Mouse (Mus musculus): ENCODE measurements around the gene Chil1. TPM values are rescaled to one million over a fixed set of nuclear protein-coding genes. Genes with fewer than 3 reads are reported as not detected.

The Chil1 gene
- polyA plus RNA-seq, 1 experiment from 2014 or later = 0.80 TPM

DNA sequence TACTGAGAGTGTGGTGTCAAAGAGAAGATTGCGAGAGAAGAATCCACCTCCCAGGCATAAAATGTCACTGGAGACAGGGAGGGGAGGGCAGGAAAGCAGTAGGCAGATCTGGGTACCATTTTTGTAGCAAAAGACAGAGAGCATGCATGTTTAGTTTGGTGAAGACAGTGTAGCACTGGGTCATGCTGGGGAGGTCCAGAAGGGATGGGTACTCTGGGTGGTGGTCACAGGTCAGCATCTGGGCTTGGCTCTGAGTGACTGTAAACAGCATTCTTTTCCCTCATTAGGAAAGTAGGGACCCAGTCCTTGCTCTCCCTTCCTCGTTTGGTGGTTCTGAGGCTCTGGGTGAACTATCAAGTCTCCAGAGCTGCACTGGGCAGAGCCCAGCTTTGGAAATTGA lies 18.5 kb downstream of the Chil1 start:
- no peak overlapping the region for H3K27ac ChIP-seq
- peaks cover 18% of the 10 kb centered on the region for H3K4me1 ChIP-seq
- no peak overlapping the region for H3K4me3 ChIP-seq
- no peaks in the 10 kb centered on the region for H3K36me3 ChIP-seq
- no peaks in the 10 kb centered on the region for H3K27me3 ChIP-seq (ENCODE audit: low read depth, poor library complexity, severe bottlenecking)
- H3K9me3 ChIP-seq (replicated peaks) = no peaks in the 10 kb centered on the region
- no peak for DNase-seq (ENCODE audit: low spot score)
- WGBS = 59% methylated on average over 2 of the region's 2 CpGs

GRCm38 (mm10) chr1:134200998-134201686 lies 19.2 kb downstream of the Chil1 start:
- Histone ChIP-seq H3K27ac (no peak overlapping the region), H3K36me3 (no peaks in the 10 kb centered on the region), H3K4me1 (peaks cover 13% of the 10 kb centered on the region), H3K4me3 (no peak overlapping the region), H3K9me3 (replicated peaks) (no peaks in the 10 kb centered on the region), H3K27me3 (ENCODE audit: low read depth, poor library complexity, severe bottlenecking) (no peaks in the 10 kb centered on the region)
- 84% methylated on average over 6 of the region's 6 CpGs for WGBS
- no peak for DNase-seq (ENCODE audit: low spot score)

DNA sequence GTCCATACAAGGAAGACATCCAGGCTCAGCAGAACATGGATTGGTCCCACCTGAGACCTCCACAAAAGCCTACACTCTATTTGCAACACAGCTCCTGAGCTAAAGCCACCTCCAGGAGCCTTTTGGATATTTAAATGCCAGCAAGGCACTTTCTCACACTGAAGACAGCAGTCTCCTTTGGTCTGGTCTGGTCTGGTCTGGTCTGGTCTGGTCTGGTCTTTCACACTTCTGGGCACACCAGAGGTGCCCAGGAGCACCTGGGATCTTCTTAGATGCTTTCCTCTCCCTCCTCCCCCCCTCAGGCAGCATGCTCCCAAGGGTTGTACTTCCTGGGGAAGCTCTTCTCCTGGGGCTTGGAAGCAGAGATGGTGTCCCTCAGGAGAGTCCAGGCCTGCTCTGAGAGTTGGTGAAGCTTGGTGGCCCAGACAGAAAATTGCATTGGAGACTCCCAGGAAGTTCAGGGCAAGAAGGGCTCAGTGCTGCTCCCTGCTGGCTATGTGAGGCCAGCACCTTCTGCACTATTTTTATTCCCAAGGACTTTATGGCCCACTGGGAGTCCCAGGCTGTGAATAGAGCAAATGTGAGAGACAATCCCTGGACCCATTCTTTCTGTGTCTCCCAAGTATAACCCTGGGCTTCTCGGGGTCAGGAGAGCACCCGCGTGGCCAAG lies 19.9 kb downstream of the Chil1 start:
- DNase-seq (ENCODE audit: low spot score) = peak; percentile 47
- Histone ChIP-seq H3K27me3 (ENCODE audit: low read depth, poor library complexity, severe bottlenecking) (no peaks in the 10 kb centered on the region), H3K4me1 (peaks cover 16% of the 10 kb centered on the region), H3K4me3 (no peak overlapping the region), H3K27ac (no peak overlapping the region), H3K36me3 (no peaks in the 10 kb centered on the region), H3K9me3 (replicated peaks) (no peaks in the 10 kb centered on the region)
- WGBS = 37% methylated on average over 3 of the region's 3 CpGs

DNA sequence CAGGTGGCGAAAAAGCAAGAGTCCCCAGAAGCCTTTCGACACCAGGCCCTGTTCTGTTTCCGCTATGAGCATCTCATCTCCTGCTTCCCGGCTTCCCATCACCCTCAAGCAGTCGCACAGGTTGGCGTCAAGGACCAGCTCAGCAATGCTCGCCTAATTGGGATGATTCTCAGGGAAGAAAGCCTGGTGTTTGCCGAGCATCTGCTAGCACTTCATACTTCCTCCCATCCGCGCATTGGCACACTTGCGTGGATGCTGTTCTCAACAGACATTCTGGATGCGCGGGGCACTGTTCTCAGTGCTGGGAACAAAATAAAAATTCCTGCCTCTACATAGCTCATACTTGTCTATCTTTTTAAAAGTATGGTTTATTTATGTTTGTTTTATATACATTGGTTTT lies 22.3 kb downstream of the Chil1 start:
- Histone ChIP-seq H3K27me3 (ENCODE audit: low read depth, poor library complexity, severe bottlenecking) (no peaks in the 10 kb centered on the region), H3K27ac (no peak overlapping the region), H3K4me1 (peaks cover 12% of the 10 kb centered on the region; the same call in 1 of the 2 replicates), H3K36me3 (no peaks in the 10 kb centered on the region), H3K9me3 (replicated peaks) (no peaks in the 10 kb centered on the region), H3K4me3 (no peak overlapping the region)
- WGBS = 90% methylated on average over 13 of the region's 13 CpGs
- DNase-seq (ENCODE audit: low spot score) = no peak

GRCm38 (mm10) chr1:134205296-134206018 lies 23.5 kb downstream of the Chil1 start:
- Histone ChIP-seq H3K27ac (no peak overlapping the region), H3K9me3 (replicated peaks) (no peaks in the 10 kb centered on the region), H3K27me3 (ENCODE audit: low read depth, poor library complexity, severe bottlenecking) (no peaks in the 10 kb centered on the region), H3K36me3 (no peaks in the 10 kb centered on the region), H3K4me1 (peaks cover 17% of the 10 kb centered on the region; the same call in 1 of the 2 replicates), H3K4me3 (no peak overlapping the region)
- WGBS = 44% methylated on average over 9 of the region's 9 CpGs
- DNase-seq (ENCODE audit: low spot score) = no peak

DNA sequence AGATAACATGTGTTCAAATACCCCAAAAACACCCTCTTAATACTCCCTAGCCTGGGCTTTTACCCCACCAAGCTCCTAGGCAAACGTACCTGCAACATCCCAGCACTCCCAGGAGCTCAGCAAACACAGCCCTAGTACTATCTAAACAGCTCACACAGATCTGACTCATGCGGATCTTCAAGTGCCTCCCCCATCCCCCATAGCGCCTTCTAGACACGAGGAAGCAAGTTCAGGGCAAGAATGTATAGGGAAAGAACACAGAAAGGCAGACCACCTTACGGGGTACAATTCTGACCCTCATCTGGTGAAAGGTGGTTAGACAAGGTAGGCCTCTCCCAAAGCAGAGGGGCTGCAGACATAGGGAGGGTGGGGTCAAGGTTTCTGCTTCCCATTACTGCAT lies 24.1 kb downstream of the Chil1 start:
- H3K27me3 ChIP-seq (ENCODE audit: low read depth, poor library complexity, severe bottlenecking) = no peaks in the 10 kb centered on the region
- H3K4me1 ChIP-seq = peaks cover 24% of the 10 kb centered on the region
- no peak for DNase-seq (ENCODE audit: low spot score)
- no peak overlapping the region for H3K4me3 ChIP-seq
- H3K36me3 ChIP-seq = no peaks in the 10 kb centered on the region
- H3K9me3 ChIP-seq (replicated peaks) = no peaks in the 10 kb centered on the region
- H3K27ac ChIP-seq = no peak overlapping the region
- 49% methylated on average over 5 of the region's 5 CpGs for WGBS

DNA sequence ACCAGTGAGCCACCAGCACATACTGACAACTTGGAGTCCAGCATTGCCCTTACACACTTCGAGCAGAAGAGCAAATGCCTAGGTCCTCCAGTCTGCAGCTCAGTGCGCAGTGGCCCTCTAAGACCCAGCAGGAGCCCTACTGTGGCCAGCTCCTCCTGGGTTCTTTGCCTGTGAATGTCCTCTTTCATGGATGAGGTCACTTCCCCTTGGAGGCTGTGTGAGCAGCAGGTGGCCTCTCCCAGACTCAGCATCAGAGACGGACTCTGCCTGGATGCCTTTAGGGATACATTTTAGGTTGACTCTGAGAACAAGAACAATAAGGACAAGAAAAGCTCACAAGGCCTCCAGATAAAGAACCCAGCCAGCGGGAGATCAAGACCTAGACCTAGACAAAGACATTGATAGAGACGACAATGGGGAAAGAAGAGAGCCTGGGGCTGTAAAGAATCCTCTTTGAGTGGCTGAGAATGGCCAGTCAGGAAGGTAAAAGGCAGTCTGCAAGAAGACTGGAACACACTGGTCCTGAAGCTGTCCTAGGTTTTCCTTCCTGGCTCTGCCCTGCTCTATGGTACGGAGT lies 28.3 kb downstream of the Chil1 start:
- WGBS = 77% methylated on average over 6 of the region's 6 CpGs
- H3K4me1 ChIP-seq = peaks cover 41% of the 10 kb centered on the region
- H3K36me3 ChIP-seq = no peaks in the 10 kb centered on the region
- peak overlapping the region; percentile 57; the same call in 1 of the 2 replicates for H3K27ac ChIP-seq
- no peak overlapping the region for H3K4me3 ChIP-seq
- H3K9me3 ChIP-seq (replicated peaks) = no peaks in the 10 kb centered on the region
- no peak for DNase-seq (ENCODE audit: low spot score)
- no peaks in the 10 kb centered on the region for H3K27me3 ChIP-seq (ENCODE audit: low read depth, poor library complexity, severe bottlenecking)

- Histone ChIP-seq H3K4me1 (peaks cover 45% of the 10 kb centered on the region), H3K27me3 (ENCODE audit: low read depth, poor library complexity, severe bottlenecking) (no peaks in the 10 kb centered on the region), H3K4me3 (no peak overlapping the region), H3K9me3 (replicated peaks) (no peaks in the 10 kb centered on the region), H3K36me3 (no peaks in the 10 kb centered on the region), H3K27ac (peak overlapping the region; percentile 57; the same call in 1 of the 2 replicates)
- DNase-seq (ENCODE audit: low spot score) = no peak
- WGBS = 65% methylated on average over 6 of the region's 6 CpGs
These were observed 29.1 kb downstream of the Chil1 start for GRCm38 (mm10) chr1:134211043-134211442.

DNA sequence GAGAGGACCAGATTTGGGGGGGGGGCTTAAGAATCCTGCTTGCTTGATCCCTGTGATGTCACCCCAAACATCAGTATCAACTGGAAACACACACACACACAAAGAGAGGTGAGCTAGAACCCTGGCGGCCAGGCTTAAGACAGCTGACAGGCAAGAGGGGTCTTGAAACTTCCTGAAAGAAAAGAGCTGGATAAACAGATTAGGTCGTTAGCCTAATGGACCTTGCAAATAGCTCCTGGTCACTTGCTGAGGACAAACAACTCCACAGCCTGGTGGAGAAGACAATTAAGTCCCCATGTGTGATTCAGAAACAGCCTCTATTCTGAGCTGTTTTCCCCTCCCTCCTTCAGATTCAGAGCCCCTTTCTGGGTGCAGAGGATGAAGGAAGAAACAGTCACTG lies 29.7 kb downstream of the Chil1 start:
- WGBS = 17% methylated on average over 2 of the region's 2 CpGs
- no peaks in the 10 kb centered on the region for H3K27me3 ChIP-seq (ENCODE audit: low read depth, poor library complexity, severe bottlenecking)
- no peaks in the 10 kb centered on the region for H3K9me3 ChIP-seq (replicated peaks)
- H3K4me1 ChIP-seq = peaks cover 44% of the 10 kb centered on the region
- peak overlapping the region; percentile 40; the same call in 1 of the 2 replicates for H3K27ac ChIP-seq
- DNase-seq (ENCODE audit: low spot score) = no peak
- H3K36me3 ChIP-seq = no peaks in the 10 kb centered on the region
- H3K4me3 ChIP-seq = no peak overlapping the region

GRCm38 (mm10) chr1:134212351-134212750 lies 30.4 kb downstream of the Chil1 start:
- 69% methylated on average over 6 of the region's 6 CpGs for WGBS
- peaks cover 42% of the 10 kb centered on the region for H3K4me1 ChIP-seq
- H3K27ac ChIP-seq = peak overlapping the region; percentile 30; the same call in 1 of the 2 replicates
- no peaks in the 10 kb centered on the region for H3K36me3 ChIP-seq
- no peak for DNase-seq (ENCODE audit: low spot score)
- H3K4me3 ChIP-seq = no peak overlapping the region
- no peaks in the 10 kb centered on the region for H3K9me3 ChIP-seq (replicated peaks)
- H3K27me3 ChIP-seq (ENCODE audit: low read depth, poor library complexity, severe bottlenecking) = no peaks in the 10 kb centered on the region

DNA sequence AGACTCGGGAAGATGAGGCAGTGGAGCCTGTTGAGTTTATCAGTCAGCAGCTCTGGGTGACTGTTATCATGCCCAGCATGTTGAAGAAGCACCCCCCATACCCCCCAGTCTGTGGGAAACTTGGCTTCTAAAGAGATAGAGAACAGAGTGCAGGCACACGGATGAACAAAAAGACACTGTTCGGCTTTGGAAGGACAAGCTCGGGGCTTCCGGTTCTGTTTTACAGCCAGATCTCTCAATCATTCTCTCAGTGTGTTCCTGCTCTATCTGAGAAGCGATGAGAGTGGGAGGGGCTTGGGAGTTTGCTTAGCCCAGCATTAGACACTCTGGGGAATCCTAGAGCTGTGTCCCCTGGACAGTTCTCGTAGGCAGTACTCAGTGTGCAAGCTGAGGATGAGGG lies 31.4 kb downstream of the Chil1 start:
- DNase-seq (ENCODE audit: low spot score) = no peak
- 81% methylated on average over 7 of the region's 7 CpGs for WGBS
- Histone ChIP-seq H3K4me3 (no peak overlapping the region), H3K27me3 (ENCODE audit: low read depth, poor library complexity, severe bottlenecking) (no peaks in the 10 kb centered on the region), H3K4me1 (peaks cover 42% of the 10 kb centered on the region), H3K9me3 (replicated peaks) (no peaks in the 10 kb centered on the region), H3K36me3 (no peaks in the 10 kb centered on the region), H3K27ac (no peak overlapping the region)

DNA sequence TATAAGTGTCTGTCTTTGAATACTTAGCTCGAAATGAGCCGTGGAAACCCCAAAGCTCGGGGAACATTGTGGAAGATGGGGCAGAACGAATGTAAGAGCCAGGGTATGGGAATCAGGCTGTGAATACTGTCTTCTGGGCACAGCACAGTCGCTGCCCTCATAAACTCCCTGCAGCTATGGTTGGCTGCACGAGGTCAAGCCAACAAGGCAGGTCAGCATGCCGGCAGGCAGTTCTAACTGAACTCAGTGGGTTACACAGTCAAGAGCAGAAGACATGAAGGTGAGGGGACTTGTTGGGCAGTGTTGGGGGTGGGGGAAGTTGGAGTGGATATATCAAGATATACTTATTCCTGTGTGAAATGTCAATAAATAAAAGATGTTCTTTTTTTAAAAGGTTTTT lies 33.1 kb downstream of the Chil1 start:
- Histone ChIP-seq H3K9me3 (replicated peaks) (no peaks in the 10 kb centered on the region), H3K36me3 (no peaks in the 10 kb centered on the region), H3K4me1 (peaks cover 40% of the 10 kb centered on the region), H3K27me3 (ENCODE audit: low read depth, poor library complexity, severe bottlenecking) (no peaks in the 10 kb centered on the region), H3K27ac (no peak overlapping the region), H3K4me3 (no peak overlapping the region)
- 67% methylated on average over 7 of the region's 7 CpGs for WGBS
- DNase-seq (ENCODE audit: low spot score) = no peak
